Mouse (Mus musculus) ovary, postnatal 10 days (tissue): ENCODE measurements around the gene Mxi1.

ENCODE experiments used
- DNase-seq: peaks from one replicate; pipeline ENCODE4 v3.0.0; 2022; ENCODE audit warnings: low spot score

Mxi1 gene

GRCm38 (mm10) chr19:53423816-53424465, 113.6 kb downstream of the Mxi1 start:
- DNase-seq = no peak

GRCm38 (mm10) chr19:53424629-53425028, 114.3 kb downstream of the Mxi1 start:
- DNase-seq = no peak
